Mouse (Mus musculus): Measurements from ENCODE around the gene Robo2. TPM values are rescaled to one million over a fixed set of nuclear protein-coding genes. Genes with fewer than 3 reads are reported as not detected.

The Robo2 gene
- polyA plus RNA-seq, 1 experiment from 2014 or later: 31.5 TPM

- no peak for ATAC-seq (ENCODE audit: insufficient read depth, low FRiP score)
- no peak overlapping the region for H3K4me2 ChIP-seq (ENCODE audit: low read depth, low read length)
- no peak overlapping the region for H3K27ac ChIP-seq (ENCODE audit: low read length)
- WGBS: 62% methylated on average over 5 of the region's 5 CpGs
- H3K9me3 ChIP-seq (replicated peaks; ENCODE audit: control insufficient read depth, low read length): no peaks in the 10 kb centered on the region
- no peak overlapping the region for H3K9ac ChIP-seq (ENCODE audit: low read length)
- no peaks in the 10 kb centered on the region for H3K36me3 ChIP-seq (ENCODE audit: control insufficient read depth, insufficient read depth, low read length)
- H3K27me3 ChIP-seq (ENCODE audit: control insufficient read depth, insufficient read depth, low read length): no peaks in the 10 kb centered on the region
- no peaks in the 10 kb centered on the region for H3K4me1 ChIP-seq (ENCODE audit: control insufficient read depth, insufficient read depth, low read length)
- H3K4me3 ChIP-seq (replicated peaks; ENCODE audit: low read length): no peak overlapping the region
Measured at GRCm38 (mm10) chr16:74306876-74307542, 104.6 kb downstream of the Robo2 start.

DNA sequence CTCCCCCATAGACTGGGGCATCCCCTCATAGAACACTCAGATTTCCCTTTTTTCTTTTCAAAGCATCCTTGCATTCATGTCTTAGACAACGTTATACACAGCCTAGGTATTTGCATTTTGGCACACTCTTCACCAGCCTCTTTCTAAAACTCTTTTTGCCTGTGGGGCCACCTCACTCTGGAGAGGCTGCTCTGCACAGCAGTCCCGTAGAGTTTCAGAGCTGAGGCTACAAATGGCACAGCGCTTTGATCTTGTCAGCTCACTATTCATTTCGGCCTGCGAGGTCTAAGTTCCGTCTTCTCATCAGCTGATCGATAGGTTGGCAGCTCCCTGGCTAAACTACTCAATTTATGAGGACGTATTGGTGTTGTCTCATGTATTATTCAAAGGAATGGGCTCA is 123.7 kb downstream of the Robo2 start:
- Histone ChIP-seq H3K9ac (ENCODE audit: low read length) (no peak overlapping the region), H3K4me1 (ENCODE audit: control insufficient read depth, insufficient read depth, low read length) (no peaks in the 10 kb centered on the region), H3K36me3 (ENCODE audit: control insufficient read depth, insufficient read depth, low read length) (no peaks in the 10 kb centered on the region), H3K27ac (ENCODE audit: low read length) (no peak overlapping the region), H3K27me3 (ENCODE audit: control insufficient read depth, insufficient read depth, low read length) (no peaks in the 10 kb centered on the region), H3K4me2 (ENCODE audit: low read depth, low read length) (no peak overlapping the region), H3K4me3 (replicated peaks; ENCODE audit: low read length) (no peak overlapping the region), H3K9me3 (replicated peaks; ENCODE audit: control insufficient read depth, low read length) (no peaks in the 10 kb centered on the region)
- 78% methylated on average over 8 of the region's 8 CpGs for WGBS
- no peak for ATAC-seq (ENCODE audit: insufficient read depth, low FRiP score)

DNA sequence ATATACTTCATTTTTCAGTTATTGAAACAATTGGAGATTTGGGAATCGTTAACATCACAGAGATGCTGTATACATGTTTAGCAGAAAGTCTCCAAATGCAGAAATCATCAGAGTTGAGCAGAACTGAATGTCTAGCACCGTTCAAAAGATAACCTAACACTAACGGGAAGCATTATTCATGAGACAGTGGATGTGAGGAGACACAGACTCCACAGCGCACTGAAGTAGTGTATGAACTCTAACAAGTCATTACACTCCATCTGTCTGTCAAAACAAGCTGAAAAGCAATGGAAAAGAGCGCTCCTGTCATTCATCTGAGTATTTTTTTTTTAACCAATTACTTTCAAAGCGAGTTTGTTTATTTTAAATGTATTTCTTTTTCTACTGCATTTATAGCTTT is 129.1 kb downstream of the Robo2 start:
- Histone ChIP-seq H3K9me3 (replicated peaks; ENCODE audit: control insufficient read depth, low read length) (no peaks in the 10 kb centered on the region), H3K4me3 (replicated peaks; ENCODE audit: low read length) (no peak overlapping the region), H3K9ac (ENCODE audit: low read length) (no peak overlapping the region), H3K36me3 (ENCODE audit: control insufficient read depth, insufficient read depth, low read length) (no peaks in the 10 kb centered on the region), H3K27ac (ENCODE audit: low read length) (no peak overlapping the region), H3K27me3 (ENCODE audit: control insufficient read depth, insufficient read depth, low read length) (no peaks in the 10 kb centered on the region), H3K4me2 (ENCODE audit: low read depth, low read length) (no peak overlapping the region), H3K4me1 (ENCODE audit: control insufficient read depth, insufficient read depth, low read length) (no peaks in the 10 kb centered on the region)
- WGBS: 58% methylated on average over 6 of the region's 6 CpGs
- ATAC-seq (ENCODE audit: insufficient read depth, low FRiP score): no peak

DNA sequence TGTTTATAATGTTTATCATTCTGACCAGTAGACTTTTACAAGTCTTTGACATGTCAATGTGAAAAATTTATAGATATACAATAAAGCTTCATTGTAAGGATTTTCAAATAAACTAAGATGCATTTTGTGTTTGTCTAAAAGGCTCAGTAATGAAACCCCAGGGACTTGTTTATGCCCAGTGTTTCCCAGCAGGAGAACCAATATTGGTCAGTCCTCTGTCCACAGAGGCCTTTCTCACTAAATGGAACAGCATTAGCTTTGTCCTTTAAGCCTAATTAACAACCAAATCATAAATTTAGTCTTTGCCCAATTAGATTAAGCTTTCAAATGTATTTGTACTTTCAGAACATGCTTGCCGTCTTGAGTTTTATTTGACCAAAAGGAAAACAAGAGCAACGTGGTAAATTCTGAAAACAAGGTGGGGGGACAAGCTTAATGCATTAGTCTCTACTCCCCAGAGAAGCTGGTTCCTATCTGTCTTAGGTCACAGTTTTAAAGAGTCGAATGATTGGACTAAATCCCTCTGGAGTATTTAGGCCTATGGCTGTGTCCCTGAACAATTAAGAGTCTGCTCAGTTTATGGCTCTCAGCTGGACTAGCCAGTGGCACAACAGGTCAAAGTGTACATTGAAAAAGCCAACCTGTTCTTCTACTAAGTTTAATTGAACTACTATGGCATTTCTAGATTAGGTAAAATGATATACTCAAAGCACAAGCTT is 134.6 kb downstream of the Robo2 start:
- Histone ChIP-seq H3K27ac (ENCODE audit: low read length) (no peak overlapping the region), H3K9me3 (replicated peaks; ENCODE audit: control insufficient read depth, low read length) (no peaks in the 10 kb centered on the region), H3K4me2 (ENCODE audit: low read depth, low read length) (no peak overlapping the region), H3K9ac (ENCODE audit: low read length) (no peak overlapping the region), H3K4me3 (replicated peaks; ENCODE audit: low read length) (no peak overlapping the region), H3K27me3 (ENCODE audit: control insufficient read depth, insufficient read depth, low read length) (no peaks in the 10 kb centered on the region), H3K4me1 (ENCODE audit: control insufficient read depth, insufficient read depth, low read length) (no peaks in the 10 kb centered on the region), H3K36me3 (ENCODE audit: control insufficient read depth, insufficient read depth, low read length) (no peaks in the 10 kb centered on the region)
- no peak for ATAC-seq (ENCODE audit: insufficient read depth, low FRiP score)
- 65% methylated on average over 3 of the region's 3 CpGs for WGBS

- Histone ChIP-seq H3K4me1 (ENCODE audit: control insufficient read depth, insufficient read depth, low read length) (no peaks in the 10 kb centered on the region), H3K9ac (ENCODE audit: low read length) (no peak overlapping the region), H3K4me2 (ENCODE audit: low read depth, low read length) (no peak overlapping the region), H3K36me3 (ENCODE audit: control insufficient read depth, insufficient read depth, low read length) (no peaks in the 10 kb centered on the region), H3K9me3 (replicated peaks; ENCODE audit: control insufficient read depth, low read length) (no peaks in the 10 kb centered on the region), H3K4me3 (replicated peaks; ENCODE audit: low read length) (no peak overlapping the region), H3K27me3 (ENCODE audit: control insufficient read depth, insufficient read depth, low read length) (no peaks in the 10 kb centered on the region), H3K27ac (ENCODE audit: low read length) (no peak overlapping the region)
- no peak for ATAC-seq (ENCODE audit: insufficient read depth, low FRiP score)
- 94% methylated on average over 1 of the region's 1 CpGs for WGBS
Measured at GRCm38 (mm10) chr16:74274596-74274995, 137.0 kb downstream of the Robo2 start.

- Histone ChIP-seq H3K4me1 (ENCODE audit: control insufficient read depth, insufficient read depth, low read length) (no peaks in the 10 kb centered on the region), H3K4me2 (ENCODE audit: low read depth, low read length) (no peak overlapping the region), H3K27me3 (ENCODE audit: control insufficient read depth, insufficient read depth, low read length) (no peaks in the 10 kb centered on the region), H3K9me3 (replicated peaks; ENCODE audit: control insufficient read depth, low read length) (no peaks in the 10 kb centered on the region), H3K27ac (ENCODE audit: low read length) (no peak overlapping the region), H3K9ac (ENCODE audit: low read length) (no peak overlapping the region), H3K4me3 (replicated peaks; ENCODE audit: low read length) (no peak overlapping the region), H3K36me3 (ENCODE audit: control insufficient read depth, insufficient read depth, low read length) (no peaks in the 10 kb centered on the region)
- WGBS: 48% methylated on average over 4 of the region's 4 CpGs
- no peak for ATAC-seq (ENCODE audit: insufficient read depth, low FRiP score)
Measured at GRCm38 (mm10) chr16:74272993-74273392, 138.6 kb downstream of the Robo2 start.

- 70% methylated on average over 2 of the region's 2 CpGs for WGBS
- H3K4me2 ChIP-seq (ENCODE audit: low read depth, low read length): no peak overlapping the region
- no peaks in the 10 kb centered on the region; the same call in 1 of the 2 replicates for H3K9me3 ChIP-seq (replicated peaks; ENCODE audit: control insufficient read depth, low read length)
- no peak overlapping the region for H3K9ac ChIP-seq (ENCODE audit: low read length)
- no peaks in the 10 kb centered on the region for H3K4me1 ChIP-seq (ENCODE audit: control insufficient read depth, insufficient read depth, low read length)
- H3K36me3 ChIP-seq (ENCODE audit: control insufficient read depth, insufficient read depth, low read length): no peaks in the 10 kb centered on the region
- H3K27me3 ChIP-seq (ENCODE audit: control insufficient read depth, insufficient read depth, low read length): no peaks in the 10 kb centered on the region
- no peak overlapping the region for H3K27ac ChIP-seq (ENCODE audit: low read length)
- ATAC-seq (ENCODE audit: insufficient read depth, low FRiP score): no peak
- no peak overlapping the region for H3K4me3 ChIP-seq (replicated peaks; ENCODE audit: low read length)
Measured at GRCm38 (mm10) chr16:74258241-74258640, 153.4 kb downstream of the Robo2 start.

GRCm38 (mm10) chr16:74244452-74244851 is 167.2 kb downstream of the Robo2 start:
- WGBS: 91% methylated on average over 5 of the region's 5 CpGs
- Histone ChIP-seq H3K4me2 (ENCODE audit: low read depth, low read length) (no peak overlapping the region), H3K9ac (ENCODE audit: low read length) (no peak overlapping the region), H3K27ac (ENCODE audit: low read length) (no peak overlapping the region), H3K4me1 (ENCODE audit: control insufficient read depth, insufficient read depth, low read length) (no peaks in the 10 kb centered on the region), H3K27me3 (ENCODE audit: control insufficient read depth, insufficient read depth, low read length) (no peaks in the 10 kb centered on the region), H3K9me3 (replicated peaks; ENCODE audit: control insufficient read depth, low read length) (no peaks in the 10 kb centered on the region), H3K36me3 (ENCODE audit: control insufficient read depth, insufficient read depth, low read length) (no peaks in the 10 kb centered on the region), H3K4me3 (replicated peaks; ENCODE audit: low read length) (no peak overlapping the region)
- ATAC-seq (ENCODE audit: insufficient read depth, low FRiP score): no peak

DNA sequence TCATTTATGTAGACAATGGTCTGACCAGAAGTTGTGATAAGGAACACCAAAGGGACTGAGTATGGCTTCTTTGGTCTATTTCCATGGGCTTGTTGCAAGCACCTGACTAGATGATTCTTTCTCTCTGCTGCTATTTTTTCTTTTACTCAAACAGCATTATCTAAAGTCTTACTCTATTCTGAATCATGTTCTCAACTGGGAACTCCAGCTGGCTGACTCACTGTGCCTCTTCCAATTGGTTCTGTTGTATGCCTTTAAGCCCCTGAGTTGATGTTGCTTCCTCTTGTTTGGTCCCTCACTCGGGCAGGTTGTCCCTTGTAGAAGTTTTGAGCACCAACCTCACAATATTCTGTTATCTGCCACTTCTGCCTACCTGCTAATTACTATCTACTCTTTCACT is 170.1 kb downstream of the Robo2 start:
- WGBS: 81% methylated on average over 1 of the region's 1 CpGs
- no peak for ATAC-seq (ENCODE audit: insufficient read depth, low FRiP score)
- H3K27ac ChIP-seq (ENCODE audit: low read length): no peak overlapping the region

More for the DNA sequence above, 170.1 kb downstream of the Robo2 start:
- Histone ChIP-seq H3K9ac (ENCODE audit: low read length) (no peak overlapping the region), H3K4me3 (replicated peaks; ENCODE audit: low read length) (no peak overlapping the region), H3K27me3 (ENCODE audit: control insufficient read depth, insufficient read depth, low read length) (no peaks in the 10 kb centered on the region), H3K4me2 (ENCODE audit: low read depth, low read length) (no peak overlapping the region), H3K36me3 (ENCODE audit: control insufficient read depth, insufficient read depth, low read length) (no peaks in the 10 kb centered on the region), H3K9me3 (replicated peaks; ENCODE audit: control insufficient read depth, low read length) (no peaks in the 10 kb centered on the region), H3K4me1 (ENCODE audit: control insufficient read depth, insufficient read depth, low read length) (no peaks in the 10 kb centered on the region)
